Mouse (Mus musculus) T-helper 1 cell (primary cell): ENCODE measurements around the gene Hsdl2.

Source experiments
- in situ Hi-C: fragments of 300-600 bp; cut with MboI, MseI; formaldehyde crosslinking; loops from one replicate; pipeline ENCODE4 v1.15.1; 2025; ENCODE audit warnings: high pct_unique_total_duplicates

Hsdl2 gene

DNA sequence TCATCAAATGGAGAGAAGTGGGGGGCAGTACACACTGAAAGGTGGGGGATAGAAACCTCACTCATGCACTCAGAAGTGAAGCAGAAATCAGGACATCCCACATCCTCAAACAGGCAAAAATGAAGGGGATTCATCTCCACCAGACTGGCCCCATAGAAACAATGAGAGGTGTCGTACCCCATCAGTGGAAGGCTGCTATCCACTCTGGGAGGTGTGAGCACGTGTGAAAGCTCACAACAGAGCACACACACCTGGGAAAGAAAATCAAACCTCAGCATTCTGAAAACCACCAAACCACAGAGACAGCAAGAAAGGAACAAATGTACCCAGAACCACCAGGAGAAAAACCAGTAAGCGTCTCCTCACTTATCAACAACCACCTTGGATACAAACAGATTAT is 17.2 kb upstream of the Hsdl2 start:
- in situ Hi-C loops, result loop anchor here (5.0 kb wide), 1 partner anchor 122 kb away; no protein-coding TSS in a partner anchor

DNA sequence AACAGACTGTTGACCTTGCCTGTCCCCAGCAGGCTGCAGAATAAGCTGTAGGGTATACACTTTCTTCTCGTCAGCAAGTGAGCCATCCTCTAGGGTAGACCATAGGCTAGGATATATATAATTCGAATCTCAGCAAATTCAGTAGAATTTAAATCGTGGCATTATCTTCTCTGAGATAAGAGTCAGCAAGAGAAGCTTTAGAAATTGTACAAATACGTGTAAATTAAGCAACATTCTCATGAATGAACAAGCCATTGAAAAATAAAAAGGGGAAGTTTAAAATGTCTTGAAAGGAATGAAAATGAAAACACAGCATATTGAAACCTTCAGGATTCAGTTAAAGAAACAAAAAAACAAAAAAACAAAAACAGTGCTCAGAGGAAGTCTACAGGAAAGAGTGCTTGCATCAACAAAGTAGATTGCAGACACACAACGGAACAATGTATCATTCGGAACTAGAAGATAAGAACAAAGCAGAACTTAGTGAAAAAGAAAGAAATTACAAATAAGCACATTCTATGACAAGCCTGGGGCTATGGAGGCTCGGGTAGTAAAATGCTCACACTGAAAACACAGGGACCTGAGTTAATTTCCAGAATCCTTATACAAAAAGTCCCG is 15.7 kb upstream of the Hsdl2 start:
- in situ Hi-C loops, result no loop called here

DNA sequence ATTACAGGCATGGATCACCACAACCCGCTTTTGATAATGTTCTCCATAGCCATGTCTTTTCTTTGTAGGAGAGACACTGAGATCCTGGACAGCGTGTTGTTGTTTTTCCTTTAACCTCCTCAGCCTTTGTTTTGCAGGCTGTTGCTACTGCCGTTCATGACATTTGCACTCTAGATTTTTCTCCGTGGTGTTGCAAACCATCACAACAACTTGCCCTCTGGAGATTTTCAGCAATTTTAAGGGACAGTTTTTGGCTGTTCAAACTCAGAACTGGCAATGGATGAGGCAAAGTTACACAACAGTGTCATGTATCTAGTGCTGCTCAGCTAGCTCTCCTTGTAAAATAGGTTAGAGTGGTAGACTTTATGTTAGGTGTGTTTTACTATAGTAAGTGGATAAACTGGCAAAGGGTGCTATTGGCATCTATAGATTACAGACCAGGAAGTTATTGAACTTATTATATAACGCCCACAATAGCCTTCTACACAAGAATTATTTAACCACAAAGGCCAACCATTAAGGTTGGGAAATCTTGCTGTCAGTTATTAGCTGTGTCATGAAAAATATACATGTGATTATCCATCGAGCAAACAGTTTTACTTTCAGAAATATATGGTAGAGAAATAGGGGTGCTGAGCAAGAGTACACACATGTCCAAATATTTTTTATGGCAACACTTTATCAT is 13.6 kb upstream of the Hsdl2 start:
- in situ Hi-C loops, result no loop called here

DNA sequence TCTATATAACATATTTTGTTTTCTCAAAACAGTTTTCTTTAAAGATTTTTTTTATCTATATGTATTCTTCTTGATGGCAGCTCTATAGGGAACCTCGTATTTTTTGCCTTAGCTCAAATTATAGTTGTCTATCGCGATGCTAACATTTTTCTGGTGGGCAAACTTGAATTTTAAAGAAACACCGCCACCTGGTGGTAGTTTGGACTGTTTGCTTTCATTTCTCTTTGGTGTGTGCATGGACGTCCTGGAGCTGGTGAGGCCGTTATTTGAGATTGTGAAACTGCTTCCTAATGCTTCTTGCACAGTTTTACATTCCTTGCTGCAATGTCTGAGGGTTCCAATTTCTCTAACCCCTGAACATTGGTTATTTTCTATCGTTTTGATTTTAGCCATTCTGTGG is 11.8 kb upstream of the Hsdl2 start:
- in situ Hi-C loops, result no loop called here

DNA sequence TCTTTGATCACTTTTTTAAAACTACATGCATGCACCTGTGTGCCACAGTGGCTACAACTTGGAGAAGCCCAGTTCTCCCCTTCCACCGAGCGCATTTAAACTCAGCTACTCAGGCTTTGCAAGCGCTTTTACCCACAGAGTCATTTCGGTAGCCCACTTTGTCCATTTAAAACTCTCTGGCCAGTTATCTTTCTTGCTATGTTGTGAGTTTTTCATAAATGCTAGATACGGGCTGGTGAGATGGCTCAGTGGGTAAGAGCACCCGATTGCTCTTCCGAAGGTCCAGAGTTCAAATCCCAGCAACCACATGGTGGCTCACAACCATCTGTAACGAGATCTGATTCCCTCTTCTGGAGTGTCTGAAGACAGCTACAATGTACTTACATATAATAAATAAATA is 10.8 kb upstream of the Hsdl2 start:
- in situ Hi-C loops, result loop anchor here (5.0 to 10.0 kb wide), 2 partner anchors 208 to 486 kb away; no protein-coding TSS in a partner anchor

DNA sequence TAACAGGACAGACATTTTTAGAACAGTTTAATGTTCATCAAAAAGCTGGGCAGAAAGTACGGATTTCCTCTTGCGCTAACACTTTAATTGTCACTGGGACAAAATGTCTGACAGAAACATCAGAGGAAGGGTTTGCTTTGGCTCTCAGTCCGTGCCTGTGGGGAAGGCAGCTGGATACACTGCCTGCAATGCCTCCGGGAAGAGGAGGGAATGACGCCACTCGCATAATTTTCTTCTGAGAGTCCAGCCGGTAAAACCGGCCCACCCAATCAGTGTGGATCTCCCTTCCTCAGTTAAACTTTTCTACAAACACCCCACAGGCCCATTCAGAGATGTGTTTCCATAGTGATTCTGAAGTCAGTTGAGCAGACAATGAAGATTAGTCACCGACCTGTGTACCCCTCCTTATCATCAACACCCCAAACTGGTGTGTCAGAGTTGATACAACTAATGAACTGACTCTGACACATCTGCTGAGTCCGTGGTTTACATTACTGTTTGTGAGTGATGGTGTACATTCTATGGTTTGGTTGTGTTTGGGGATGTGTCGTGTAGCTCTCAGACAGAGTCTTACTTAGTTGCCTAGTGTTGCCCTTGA is 8.7 kb upstream of the Hsdl2 start:
- in situ Hi-C loops, result loop anchor here (5.0 to 10.0 kb wide), 2 partner anchors 210 to 488 kb away; no protein-coding TSS in a partner anchor

DNA sequence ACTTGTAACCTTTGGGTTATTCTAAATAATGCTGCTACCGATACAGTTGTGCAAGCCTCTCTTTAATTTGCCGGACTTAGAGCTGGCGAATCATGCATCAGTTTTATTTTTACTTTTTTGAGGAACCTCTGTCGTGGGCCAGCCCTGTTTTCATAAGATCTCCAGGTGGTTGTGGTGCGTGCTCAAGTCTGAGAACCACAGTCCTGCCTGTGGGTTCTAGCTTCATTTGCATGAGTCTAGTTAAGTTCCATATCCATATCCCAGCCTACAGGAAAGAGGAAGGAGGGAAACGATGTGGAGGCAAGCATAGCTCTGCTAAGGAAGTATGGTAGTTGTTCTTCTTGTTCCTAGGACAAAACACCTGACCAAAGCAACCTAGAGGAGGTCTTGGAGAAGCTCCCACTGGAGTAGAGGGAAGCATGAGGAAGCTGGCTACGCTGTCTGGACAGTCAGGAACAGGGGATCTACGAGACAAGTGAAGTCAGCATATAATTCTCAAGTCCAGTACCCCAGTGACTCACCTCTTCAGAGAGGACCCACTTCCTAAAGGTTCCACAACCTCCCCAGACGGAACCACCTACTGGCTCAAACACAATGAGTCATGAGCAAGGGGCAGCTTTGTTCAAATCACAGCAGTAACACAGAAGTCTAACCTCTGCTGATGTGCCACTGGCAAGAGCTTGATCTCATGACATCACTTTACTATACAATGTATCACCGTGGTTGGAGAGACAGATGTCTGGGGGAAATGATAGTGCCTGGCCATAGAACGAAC is 6.0 kb upstream of the Hsdl2 start:
- in situ Hi-C loops, result loop anchor here (10.0 kb wide), 1 partner anchor 491 kb away; no protein-coding TSS in a partner anchor

DNA sequence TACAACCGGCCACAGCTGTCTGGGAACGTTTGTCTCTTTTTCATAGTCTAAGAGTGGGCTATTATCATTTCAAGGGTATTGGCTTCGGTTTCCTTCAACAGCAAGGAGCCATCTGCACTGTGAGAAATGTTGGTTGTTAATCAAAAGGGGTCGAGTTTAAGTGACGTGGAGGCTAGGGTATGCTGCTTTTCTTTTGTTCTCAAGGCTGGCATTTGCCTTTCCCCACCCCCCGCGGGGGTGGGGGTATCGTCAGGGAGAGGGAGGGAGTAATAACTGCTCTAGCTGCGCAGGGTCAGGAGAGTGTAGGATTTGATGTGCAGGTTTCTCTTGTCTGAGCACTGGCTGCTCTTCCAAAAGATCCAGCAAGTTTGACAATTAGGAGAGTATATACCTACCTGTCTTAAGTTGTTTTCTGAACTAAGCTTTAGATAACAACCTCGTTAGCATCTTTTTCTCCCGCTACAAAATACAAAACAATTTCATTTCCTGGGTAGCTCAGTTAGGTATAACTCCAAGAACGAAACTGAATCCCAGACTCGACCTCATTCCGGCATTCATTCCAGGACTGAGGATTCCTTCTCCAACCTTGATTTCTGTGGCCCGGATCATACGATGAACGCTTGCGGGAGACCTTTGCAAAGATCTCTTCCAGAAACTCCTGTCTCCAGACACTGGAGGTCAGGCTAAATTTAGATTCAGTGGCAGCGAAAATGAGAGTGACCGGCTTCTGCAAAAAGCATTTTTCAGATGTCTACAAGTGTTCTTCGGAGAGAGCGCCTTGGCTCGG is 675 bp upstream of the Hsdl2 start:
- in situ Hi-C loops, result no loop called here

DNA sequence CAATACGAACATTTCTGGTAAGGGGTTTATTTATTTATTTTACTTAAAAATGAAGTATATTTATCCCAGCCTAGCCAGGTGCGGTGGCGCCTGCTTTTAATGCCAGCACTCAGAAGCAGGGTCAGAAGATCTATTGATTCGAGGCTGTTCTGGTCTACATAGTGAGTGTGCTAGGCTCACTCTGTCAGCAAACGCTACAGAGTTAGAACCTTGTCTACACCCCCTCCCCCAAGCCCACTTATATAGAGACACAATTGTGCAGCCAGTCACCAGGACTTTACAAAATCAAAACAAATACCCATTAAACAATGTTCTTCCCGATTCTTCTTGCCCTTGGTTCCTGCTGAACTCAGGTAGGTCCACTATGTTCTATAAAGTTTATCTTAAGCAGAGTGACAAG is 823 bp downstream of the Hsdl2 start:
- in situ Hi-C loops, result no loop called here

DNA sequence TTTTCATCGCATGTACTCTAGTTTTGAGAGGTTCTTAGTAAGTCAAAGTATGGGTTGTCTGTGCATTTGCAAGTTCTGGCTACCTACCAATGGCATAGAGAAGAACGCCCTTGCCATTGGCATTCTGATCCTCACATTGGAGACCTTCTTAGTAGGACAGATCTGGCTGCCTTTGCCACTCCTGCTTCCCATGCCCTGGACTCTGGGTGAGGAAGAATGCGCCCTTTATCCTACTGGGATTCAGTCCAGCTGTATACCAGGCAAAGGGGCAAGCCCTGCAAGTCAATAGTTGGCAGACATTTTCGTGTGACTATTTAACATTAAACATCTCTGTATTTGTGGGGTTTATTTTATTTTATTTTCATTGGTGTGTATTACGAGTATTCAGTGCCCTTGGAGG is 3.7 kb downstream of the Hsdl2 start:
- in situ Hi-C loops, result no loop called here

DNA sequence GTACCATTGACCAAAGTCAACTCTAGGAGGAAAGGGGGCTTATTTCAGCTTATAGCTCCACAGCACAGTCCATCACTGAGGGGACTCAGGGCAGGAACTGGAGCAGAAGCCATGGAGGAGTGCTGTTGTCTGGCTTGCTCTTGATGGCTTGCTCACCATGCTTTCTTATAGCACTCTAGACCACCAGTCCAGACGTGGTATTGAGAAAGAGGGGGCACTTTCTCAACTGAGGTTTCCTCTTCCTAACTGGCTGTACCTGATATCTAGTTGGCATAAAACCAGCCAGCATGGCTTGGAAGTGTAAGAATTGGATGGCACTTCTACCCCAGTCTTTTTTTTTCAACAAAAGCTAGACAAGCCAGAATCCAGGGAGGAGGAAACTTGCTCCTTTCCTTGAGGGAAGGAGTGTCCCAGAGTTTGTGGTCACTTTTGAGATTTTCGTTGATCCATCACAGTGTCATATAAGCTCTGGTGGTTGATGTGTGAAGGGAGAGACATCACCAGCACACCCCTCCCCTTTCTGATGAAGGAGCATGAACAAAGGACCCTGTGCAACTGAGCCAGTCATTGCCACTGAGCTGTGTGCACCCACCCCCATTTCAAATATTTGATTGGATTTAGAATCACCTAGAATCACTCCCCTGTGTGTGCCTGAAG is 6.0 kb downstream of the Hsdl2 start:
- in situ Hi-C loops, result no loop called here

DNA sequence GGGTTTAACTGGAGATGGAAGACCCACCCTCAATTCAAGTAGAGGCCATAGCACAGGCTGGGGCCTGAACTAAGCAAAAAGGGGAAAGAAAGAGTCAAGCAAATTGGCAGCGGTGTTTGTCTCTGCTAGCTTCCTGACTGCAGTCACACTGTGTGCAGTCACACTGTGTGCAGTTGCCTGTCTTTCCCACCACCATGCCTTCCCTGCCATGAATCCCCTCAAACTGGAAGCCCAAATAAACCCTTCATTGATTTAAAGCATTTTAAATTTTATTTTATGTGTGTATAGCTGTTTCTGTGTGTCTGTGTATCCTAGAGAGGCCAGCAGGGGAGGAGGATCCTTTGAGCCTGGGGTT is 6.5 kb downstream of the Hsdl2 start:
- in situ Hi-C loops, result no loop called here

DNA sequence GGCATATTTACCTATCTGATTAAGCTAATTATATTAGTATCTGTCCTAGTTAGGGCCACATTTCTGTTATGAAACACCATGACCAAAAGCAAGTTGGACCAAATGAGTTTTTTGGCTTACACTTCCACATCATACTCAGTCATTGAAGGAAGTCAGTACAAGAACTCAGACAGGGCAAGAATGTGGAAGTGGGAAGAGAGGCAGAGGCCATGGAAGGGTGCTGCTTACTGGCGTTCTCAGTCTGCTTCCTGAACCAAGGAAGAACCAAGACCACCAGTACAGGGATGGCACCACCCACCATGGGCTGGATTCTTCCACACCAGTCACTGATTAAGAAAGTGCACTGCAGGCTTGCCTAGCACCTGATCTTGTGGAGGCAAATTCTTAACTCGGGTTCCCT is 13.3 kb downstream of the Hsdl2 start:
- in situ Hi-C loops, result no loop called here

DNA sequence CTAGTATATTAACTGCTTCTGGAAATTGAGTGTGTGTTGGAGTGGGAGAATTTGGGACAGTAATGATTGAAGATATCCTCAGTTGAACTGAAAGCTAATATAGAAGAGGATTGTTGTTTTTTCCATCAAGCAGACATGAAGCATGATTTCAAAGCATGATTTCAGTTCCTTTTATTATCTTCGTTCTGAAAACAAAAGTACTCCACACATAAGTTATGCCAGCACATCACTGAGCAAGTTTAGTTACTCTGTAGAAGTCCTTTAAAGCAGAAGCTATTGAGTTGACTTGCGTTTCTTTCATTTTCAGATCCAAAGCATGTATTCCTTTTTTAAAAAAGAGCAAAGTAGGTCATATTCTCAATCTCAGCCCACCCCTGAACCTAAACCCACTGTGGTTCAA is 15.2 kb downstream of the Hsdl2 start:
- in situ Hi-C loops, result no loop called here

DNA sequence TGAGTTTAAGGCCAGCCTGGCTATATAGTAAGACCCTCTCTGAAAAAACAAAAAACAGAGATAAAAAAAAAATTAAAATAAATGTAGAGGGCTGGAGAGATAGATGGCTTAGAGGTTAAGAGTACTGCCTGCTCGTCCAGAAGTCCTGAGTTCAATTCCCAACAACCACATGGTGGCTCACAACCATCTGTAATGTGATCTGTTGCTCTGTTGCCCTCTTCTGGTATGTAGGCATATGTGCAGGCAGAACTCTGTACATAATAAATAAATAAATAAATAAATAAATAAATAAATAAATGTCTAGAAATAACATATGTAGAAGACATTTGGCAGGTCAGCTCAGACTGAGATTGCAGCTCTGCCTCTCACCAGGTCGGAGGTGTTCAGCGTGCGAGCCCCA is 21.3 kb downstream of the Hsdl2 start:
- in situ Hi-C loops, result no loop called here

DNA sequence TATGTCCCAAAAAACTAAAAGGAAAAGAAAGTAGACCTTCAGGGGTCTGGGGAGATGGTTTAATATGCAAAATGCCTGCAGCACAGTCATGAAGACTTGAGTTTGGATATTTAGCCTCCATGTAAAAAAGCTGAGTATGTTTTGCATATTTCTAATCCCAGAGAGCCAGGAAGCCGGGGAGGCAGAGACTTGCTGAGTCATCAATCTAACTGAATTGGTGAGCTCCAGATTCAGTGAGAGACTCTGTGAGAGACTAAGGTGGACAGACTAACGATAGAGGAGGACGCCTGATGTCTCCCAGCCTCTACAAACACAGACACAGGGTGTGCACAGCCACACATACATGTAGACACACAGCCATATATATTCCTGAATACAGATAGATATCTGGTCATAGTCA is 23.5 kb downstream of the Hsdl2 start:
- in situ Hi-C loops, result loop anchor here (5.0 kb wide), 1 partner anchor 252 kb away; no protein-coding TSS in a partner anchor

DNA sequence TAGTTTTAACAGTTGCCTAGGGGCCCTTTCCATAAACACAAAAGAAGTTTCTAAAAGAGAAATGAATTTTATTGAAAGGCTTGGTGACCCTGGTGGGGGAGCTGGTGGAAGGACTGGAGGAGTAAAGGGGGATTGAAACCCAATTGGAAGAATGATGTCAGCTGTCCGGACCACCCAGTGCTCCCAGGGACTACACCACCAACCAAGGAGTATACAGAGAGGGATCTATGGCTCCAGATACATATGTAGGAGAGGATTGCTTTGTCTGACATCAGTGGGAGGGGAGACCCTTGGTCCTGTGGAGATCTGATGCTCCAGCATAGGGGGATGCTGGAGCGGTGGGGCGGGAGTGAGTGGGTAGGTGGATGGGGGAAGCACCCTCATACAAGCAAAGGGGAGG is 24.1 kb downstream of the Hsdl2 start:
- in situ Hi-C loops, result loop anchor here (5.0 kb wide), 1 partner anchor 252 kb away; no protein-coding TSS in a partner anchor

DNA sequence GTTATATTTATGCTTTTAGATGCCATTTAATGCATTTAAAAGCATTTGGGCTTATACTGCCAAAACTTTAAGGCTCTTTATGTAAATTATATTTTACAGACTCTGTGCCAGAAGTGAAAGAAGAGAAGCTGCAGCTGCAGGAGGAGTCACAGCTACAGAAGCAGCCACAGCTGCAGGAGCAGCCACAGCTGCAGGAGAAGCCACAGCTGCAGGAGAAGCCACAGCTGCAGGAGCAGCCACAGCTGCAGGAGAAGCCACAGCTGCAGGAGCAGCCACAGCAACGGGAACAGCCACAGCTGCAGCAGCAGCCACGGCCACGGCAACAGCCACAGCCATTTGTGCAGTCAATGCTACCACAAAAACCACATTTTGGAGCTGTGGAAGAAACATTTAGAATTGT is 29.0 kb downstream of the Hsdl2 start:
- in situ Hi-C loops, result loop anchor here (10.0 kb wide), 1 partner anchor 124 kb away; no protein-coding TSS in a partner anchor

DNA sequence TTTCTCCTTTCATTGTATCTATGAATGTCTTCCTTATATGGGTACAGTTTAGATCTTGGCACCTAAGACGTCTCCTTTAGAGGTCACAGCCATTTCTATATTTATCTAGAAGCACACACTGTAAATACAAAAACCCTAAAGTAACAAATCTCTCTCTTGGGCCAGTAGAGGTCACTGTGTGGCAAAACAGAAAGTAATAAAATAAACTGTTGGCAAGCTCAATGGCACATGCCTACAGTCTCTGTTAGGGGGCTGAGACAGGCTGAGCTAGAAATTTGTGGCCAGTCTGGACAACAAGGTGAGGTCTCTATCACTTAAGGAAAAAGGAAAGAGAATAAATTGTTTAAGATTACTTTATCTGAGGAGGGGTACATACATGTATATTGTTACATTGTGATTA is 33.6 kb downstream of the Hsdl2 start:
- in situ Hi-C loops, result loop anchor here (10.0 kb wide), 1 partner anchor 120 kb away; no protein-coding TSS in a partner anchor

DNA sequence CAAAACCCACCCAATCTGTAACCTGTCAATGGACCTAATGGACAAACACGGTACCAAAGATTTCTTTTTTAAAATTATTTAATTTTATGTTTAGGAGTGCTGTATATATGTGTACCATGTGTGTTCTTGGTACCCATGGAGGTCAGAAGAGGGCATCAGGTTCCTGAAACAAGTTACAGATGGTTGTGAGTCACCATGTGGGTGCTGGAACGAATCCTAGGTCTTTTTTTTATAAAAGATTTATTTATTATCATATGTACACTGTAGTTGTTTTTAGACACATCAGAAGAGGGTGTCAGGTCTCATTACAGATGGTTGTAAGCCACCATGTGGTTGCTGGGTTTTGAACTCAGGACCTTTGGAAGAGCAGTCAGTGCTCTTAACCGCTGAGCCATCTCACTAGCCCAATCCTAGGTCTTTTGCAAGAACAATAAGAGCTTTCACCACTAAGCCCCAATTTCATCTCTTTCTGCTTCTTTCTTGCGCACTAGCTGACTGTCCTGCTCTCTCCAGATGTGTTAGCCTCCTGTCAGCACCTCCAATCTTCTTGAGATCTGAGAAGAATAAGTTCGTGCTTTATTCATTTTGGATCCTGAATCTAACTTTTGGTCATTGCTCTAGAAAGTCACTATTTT is 38.4 kb downstream of the Hsdl2 start:
- in situ Hi-C loops, result loop anchor here (10.0 kb wide), 1 partner anchor 115 kb away; no protein-coding TSS in a partner anchor
